Mouse (Mus musculus) left cerebral cortex, postnatal 14 days (tissue): Measurements from ENCODE around the gene Il34. TPM values are rescaled to one million over a fixed set of nuclear protein-coding genes. Genes with fewer than 3 reads are reported as not detected.
A peak's percentile ranks its signal among the peaks of the same experiment; 100 is the strongest.

Experiments used
- DNase-seq, 2 experiments: peaks; one replicate each; pipeline ENCODE4 v3.0.0; 2021 to 2022; ENCODE audit warnings: low spot score in 2 of 2, mixed read lengths in 1 of 2
- intact Hi-C: fragments of 180-260 bp; cut with DNase I; formaldehyde crosslinking; loops from one replicate; pipeline ENCODE4 v1.15.1; 2025
- total RNA-seq, 2 experiments: library from RNA; stranded (reverse); gene quantifications; 2 replicates each; pipeline ENCODE4 v1.2.3; 2021

Il34 gene
- total RNA-seq, 2 experiments from 2014 or later, result 98.4 to 107 TPM

DNA sequence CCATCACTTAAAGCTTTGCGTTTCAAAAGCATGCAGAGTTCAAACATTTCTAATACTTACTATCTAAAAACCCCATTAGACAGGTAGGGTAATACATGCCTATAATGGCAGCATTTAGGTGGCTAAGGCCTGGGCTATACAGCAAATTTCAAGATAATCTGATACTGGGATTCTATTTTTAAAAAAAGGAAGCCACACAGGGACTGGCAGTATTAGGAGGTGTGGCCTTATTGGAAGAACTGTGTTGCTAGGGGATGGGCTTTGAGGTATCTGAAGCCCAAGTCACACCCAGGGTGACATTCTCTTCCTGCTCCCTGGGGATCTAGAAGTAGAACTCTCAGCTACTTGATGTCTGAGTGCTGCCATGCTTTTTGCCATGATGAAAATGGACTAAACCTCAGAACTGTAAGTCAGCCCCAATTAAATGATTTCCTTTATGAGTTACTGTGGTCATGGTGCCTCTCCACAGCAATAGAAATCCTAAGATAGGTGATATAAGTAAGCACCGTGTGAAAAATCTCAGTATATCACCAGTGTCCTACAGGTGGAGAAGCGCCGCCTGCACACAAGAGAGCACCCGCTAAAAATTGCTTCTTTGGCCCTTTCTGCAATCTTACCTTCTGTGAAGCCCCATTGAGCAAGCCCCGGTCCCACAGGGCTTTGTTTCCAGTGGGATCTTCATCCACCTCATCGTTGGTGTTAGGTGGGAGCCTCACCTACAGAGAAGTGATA, 6.8 kb upstream of the Il34 start:
- intact Hi-C loops, result no loop called here
- no peak for DNase-seq

DNA sequence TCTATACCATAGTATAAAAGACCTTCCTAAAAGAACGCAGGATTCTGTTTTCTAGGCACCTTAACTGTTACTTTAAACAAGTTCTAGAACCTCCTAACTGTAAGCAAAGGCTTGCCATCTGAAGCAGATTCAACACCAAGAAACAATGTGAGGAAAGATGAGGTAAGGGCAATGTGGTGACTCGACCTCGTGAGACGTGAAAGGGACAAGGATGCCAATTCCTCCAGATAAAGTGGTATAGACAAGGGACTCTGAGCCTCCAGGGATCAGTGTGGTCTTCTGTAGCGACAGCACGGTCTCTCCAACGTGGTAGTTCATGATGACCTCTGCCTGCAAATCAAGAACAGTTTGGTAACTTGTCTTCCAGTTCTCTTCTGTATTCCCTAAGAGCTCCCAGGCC, 6.1 kb upstream of the Il34 start:
- no peak for DNase-seq
- intact Hi-C loops, result no loop called here

GRCm38 (mm10) chr8:110811116-110811515, 5.4 kb upstream of the Il34 start:
- intact Hi-C loops, result no loop called here
- DNase-seq, result no peak

GRCm38 (mm10) chr8:110810481-110811065, 4.8 kb upstream of the Il34 start:
- intact Hi-C loops, result no loop called here
- DNase-seq, result no peak

GRCm38 (mm10) chr8:110809831-110810230, 4.1 kb upstream of the Il34 start:
- no peak for DNase-seq

DNA sequence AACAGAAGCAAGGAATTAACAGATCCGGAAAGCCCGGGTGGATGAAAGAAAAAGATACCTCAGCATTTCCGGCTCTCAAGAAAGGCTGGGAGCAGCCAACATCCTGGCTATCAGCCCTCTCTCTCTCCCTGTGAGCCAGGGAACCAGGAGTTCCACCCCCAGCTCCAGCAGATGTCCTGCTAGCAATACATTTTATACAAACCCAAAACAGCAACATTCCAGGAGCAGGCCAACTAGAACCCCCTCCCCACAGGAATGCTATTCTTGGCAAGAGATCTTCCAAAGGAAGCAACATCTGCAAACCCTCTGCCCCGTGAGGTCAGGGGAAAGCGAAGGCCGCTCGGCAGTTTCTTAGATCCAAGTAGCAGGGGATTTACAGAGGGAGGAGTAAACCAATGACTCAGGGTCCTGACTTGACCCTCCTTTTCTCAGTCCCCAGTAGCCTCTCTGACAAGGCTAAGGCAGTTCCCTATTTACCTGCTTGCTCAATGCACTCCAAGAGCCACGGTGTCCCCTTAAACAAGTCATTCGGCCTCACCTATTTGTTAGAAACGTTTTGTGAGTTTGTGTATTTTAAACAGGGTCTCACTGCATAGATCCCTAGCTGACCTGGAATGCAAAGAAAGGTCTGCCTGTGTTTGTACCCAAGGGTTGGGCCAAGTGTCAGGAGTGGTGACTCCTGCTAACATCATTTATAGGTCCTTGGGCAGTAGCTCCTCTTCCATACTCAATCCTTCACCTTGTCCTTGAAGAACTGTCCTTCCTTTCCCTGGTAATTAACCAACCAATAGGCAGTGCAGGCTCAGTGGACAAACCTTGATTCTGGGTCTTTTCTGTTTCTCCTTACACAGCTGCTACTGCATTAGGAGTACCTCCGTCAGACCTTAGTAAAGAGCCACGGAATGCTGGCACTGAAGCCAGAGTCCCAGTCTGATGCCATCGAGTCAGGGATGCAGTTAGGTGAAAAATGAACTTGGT, 3.1 kb upstream of the Il34 start:
- peak; percentile 44 to 48 for DNase-seq
- intact Hi-C loops, result loop anchor here (5.0 kb wide), 1 partner anchor 56 kb away; no protein-coding TSS in a partner anchor

More at GRCm38 (mm10) chr8:110809831-110810230, 4.1 kb upstream of the Il34 start:
- intact Hi-C loops, result loop anchor here (5.0 kb wide), 1 partner anchor 58 kb away; no protein-coding TSS in a partner anchor

- no peak for DNase-seq
- intact Hi-C loops, result loop anchor here (5.0 kb wide), 1 partner anchor 54 kb away; no protein-coding TSS in a partner anchor
Measured at GRCm38 (mm10) chr8:110806146-110806545, 422 bp upstream of the Il34 start.

GRCm38 (mm10) chr8:110804825-110805514, 754 bp downstream of the Il34 start:
- no peak for DNase-seq
- intact Hi-C loops, result loop anchor here (5.0 kb wide), 1 partner anchor 53 kb away; no protein-coding TSS in a partner anchor

- intact Hi-C loops, result no loop called here
- no peak for DNase-seq
Measured at GRCm38 (mm10) chr8:110803856-110804255, 1.9 kb downstream of the Il34 start.

DNA sequence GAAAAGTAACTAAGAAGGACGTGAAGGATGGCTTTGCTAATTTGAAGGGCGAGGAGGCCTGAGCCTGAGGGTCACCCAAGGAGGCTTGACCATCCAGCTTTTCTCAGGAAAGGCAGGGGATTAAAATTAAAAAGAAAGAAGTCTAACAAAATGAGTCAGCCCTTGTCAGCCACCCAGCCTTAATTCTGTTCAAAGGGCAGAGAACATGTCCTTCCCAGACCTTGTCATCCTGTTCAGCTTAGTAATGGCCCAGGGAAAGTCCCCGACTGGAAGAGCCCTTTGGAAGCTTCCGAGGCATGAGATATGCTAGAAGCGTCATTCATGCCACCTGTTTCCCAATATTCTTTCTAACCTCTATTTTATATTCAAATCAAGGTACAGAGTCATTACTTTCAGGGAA, 2.7 kb downstream of the Il34 start:
- DNase-seq, result no peak
- intact Hi-C loops, result no loop called here

DNA sequence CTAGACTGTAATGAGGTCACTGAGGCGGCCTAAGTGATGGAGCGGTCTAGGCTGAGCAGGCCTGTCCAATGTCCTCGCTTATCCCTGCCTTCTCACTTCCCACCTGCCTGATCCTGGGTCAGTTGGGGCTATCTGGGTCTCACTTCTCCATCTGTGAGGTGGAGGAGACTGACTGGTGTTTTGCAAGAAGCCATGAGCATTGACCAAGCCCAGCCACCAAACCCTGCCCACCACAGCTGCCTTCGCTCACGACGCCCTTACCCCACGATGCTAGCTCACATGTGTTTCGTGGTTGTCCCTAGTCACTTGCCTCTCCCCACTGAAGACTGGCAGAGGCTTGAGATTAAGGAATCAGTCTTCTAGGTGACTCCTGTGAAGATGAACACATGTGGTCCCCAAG, 8.6 kb downstream of the Il34 start:
- no peak for DNase-seq
- intact Hi-C loops, result no loop called here

- no peak for DNase-seq
- intact Hi-C loops, result no loop called here
Measured at GRCm38 (mm10) chr8:110794363-110794965, 11.3 kb downstream of the Il34 start.

GRCm38 (mm10) chr8:110793936-110794335, 11.8 kb downstream of the Il34 start:
- no peak for DNase-seq
- intact Hi-C loops, result no loop called here

DNA sequence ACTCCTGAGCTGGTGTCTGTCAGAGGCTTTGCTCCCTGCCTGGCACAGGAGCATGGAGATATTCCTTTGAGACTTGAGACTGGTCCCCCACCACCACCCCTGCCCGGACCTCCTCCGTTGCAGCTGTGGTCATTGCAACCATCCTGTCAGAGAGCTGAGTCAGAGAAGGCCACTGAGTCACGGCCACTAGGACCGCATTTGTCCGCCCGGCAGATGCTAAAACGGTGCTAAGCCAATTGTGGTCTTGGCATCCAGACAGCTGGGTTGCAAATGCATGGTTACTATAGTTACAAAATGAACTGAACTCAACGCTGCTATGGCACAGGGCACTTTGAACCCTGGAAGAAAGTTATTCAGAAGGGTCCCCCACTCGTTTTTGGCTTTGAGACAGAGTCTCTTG, 12.2 kb downstream of the Il34 start:
- intact Hi-C loops, result no loop called here
- DNase-seq, result no peak

DNA sequence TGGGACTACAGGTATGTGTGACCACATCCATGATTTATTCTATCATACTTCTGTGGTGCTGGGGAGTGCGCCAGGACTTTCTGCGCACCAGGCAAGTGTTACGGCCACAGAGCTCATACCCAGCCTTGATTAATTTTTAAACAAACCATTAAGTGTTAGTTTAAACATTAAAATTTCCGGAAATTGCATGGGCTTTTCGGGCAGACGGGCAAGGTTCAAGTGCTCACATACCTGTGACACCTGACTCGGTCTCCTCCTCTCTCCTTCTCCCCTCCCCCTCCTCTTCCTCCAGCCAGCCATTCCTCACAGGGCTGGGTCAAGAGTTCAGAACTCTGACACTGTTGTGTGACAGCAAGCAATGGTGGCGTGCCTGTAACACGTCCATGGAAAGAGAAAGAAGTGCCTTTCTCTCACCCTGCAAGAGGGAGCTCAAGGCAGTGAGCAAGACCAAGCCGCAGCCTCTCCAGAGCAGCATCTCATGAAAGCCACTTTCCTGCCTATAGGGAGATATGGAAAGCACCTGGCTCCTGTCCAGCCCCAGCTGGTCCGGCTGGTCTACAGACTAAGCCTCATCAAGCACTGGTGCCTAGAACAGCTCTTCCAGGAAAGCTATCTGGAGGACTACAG, 13.0 kb downstream of the Il34 start:
- intact Hi-C loops, result no loop called here
- DNase-seq, result peak; percentile 41 to 49

GRCm38 (mm10) chr8:110791164-110791563, 14.6 kb downstream of the Il34 start:
- no peak for DNase-seq
- intact Hi-C loops, result no loop called here

DNA sequence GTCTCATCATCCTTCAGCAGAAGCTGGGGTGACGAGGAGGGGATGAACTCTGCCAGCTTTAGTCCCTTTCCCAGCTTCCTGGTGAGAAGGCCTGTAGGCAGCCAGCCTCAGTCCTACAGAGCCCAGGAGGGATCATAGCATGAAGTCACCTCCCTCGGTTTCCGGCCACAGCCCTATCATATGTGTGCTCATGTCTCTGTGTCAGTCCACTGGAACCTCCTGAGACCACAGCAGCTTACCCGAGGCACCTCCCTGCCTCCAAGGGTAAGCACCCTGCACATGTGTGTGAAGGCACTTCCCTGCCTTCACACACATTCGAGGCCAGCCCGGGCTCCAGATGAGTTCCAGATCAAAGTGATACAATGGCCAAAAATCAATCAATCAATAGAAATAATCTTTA, 15.5 kb downstream of the Il34 start:
- no peak for DNase-seq
- intact Hi-C loops, result no loop called here

DNA sequence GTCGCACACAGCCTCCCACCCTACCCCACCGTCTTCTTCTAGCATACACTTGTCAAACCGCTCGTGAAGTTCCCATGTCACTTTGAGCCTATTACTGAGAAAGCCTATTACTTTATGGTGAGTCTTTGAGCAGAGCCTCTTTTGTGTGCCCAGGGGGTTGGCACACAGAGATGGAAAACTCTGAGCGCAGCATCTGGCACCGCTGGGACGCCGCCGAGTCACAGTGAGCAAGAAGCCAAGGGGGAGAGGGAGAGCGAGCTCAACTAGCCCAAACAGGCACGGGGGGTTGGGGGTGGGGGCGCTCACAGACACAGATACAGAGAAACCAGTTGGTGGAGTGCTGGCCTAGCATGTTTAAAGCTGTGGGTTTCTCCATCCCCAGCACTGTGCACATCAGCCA, 16.2 kb downstream of the Il34 start:
- intact Hi-C loops, result no loop called here
- no peak for DNase-seq

GRCm38 (mm10) chr8:110788981-110789380, 16.7 kb downstream of the Il34 start:
- no peak for DNase-seq
- intact Hi-C loops, result no loop called here
